Mouse (Mus musculus) cortical plate, adult 2 months (tissue): ENCODE measurements at regions not wholly inside any gene's neighbourhood (a gene's known extent, or its start where the extent isn't known, plus 50 kb on each side); places are given as distances from the start of the nearest gene placed in this dataset.

Experiments used
- H3K27ac ChIP-seq: fragments of 200-500 bp; 2 replicates; pipeline ENCODE4 v1.5.1; 2012; ENCODE audit warnings: low read length, control low read depth, inconsistent platforms; ENCODE audit not compliant: insufficient read depth
- H3K4me1 ChIP-seq: fragments of 200-500 bp; 2 replicates; pipeline ENCODE4 v1.6.1; 2011; ENCODE audit warnings: low read length; ENCODE audit not compliant: control insufficient read depth, insufficient read depth
- H3K4me3 ChIP-seq: fragments of 200-500 bp; 2 replicates; pipeline ENCODE4 v1.5.1; 2011; ENCODE audit warnings: mild to moderate bottlenecking, low read length, control low read depth; ENCODE audit not compliant: insufficient read depth
- CTCF ChIP-seq: fragments of 200-500 bp; IDR thresholded peaks from 2 replicates; pipeline ENCODE4 v1.5.1; 2011; ENCODE audit warnings: mild to moderate bottlenecking, control low read depth, low read length; ENCODE audit not compliant: insufficient read depth; ENCODE audit errors: extremely low read depth
- POLR2A ChIP-seq: fragments of 200-500 bp; IDR thresholded peaks from 2 replicates; pipeline ENCODE4 v1.6.1; 2011; ENCODE audit warnings: mild to moderate bottlenecking, low read length, control low read depth; ENCODE audit not compliant: insufficient read depth; ENCODE audit errors: extremely low read depth

DNA sequence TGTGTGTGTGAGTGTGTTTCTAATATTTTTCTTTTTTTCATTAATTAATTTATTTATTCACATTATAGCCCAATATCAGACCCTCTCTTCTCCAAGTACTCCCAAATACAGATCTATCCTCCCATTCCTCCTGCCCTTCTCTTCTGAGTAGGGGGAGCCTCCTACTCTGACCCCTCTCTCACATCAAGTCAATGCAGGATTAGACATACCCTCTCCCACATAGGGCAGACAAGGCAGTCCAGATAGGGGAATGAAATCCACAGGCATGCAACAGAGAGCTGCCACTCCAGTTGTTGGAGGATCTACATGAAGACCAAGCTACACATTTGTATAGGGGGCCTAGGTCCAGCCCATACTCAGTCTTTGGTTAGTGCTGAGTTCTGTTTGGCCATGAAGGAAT is 216.3 kb upstream of the Adamts5 start:
- no peak for TF ChIP-seq POLR2A
- TF ChIP-seq CTCF: no peak
- Histone ChIP-seq H3K4me1 (no peaks in the 10 kb centered on the region), H3K4me3 (no peak overlapping the region), H3K27ac (no peak overlapping the region)

DNA sequence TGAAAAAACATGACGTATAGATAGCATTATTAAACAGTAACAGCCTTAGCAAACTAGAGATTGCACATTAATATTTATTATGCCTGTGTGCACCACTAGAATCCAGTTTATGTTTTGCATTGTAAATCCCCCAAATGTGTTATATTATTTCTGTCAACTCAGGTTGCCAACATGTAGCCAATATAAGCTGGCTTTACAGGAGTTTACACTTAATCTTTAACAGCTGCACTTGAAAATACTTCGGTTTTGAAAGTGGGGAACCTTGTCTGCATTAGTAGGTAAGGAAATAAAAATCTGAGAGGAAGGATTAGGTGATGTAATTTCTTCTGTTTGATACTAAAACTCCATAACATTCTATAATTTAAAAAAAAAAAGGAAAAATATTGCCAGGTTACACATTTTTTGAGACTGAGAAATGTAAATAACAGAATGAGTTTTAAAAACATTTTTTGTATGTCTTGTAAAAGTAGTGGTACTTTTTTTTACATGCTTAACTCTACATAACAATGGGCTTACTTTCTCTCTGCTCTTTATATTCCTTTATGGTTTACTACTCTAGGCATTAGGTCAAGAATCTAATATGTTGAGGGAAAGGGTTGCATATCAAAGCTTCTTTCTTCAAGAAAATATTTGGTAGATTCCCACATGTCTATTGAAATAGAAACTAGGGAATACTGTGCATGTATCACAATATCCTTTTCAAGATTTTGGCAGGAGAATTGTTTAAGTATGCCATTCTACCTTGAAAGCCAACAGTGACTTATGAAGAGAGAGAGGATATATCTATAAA is 214.2 kb upstream of the Adamts5 start:
- no peak for TF ChIP-seq CTCF
- no peak for TF ChIP-seq POLR2A
- no peaks in the 10 kb centered on the region for H3K4me1 ChIP-seq
- no peak overlapping the region for H3K27ac ChIP-seq
- no peak overlapping the region for H3K4me3 ChIP-seq

DNA sequence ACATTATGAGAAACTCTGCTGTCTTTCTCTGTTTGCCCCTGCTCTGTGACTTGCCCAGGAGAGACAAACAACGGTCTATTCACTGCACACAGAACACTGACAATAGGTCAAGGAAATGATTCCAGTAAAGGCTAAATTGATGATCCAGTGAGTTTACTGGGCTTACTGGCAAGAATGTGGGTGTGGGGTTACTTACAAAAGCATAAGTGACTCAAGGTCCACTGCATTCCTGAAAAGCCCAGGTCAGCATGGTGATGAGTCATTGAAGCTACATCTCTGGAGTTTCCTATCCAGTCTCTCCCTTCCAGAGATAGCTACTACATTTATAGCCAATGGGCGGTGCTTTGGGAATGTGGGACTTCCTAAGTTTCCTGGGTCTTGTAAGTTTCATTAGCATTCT is 192.8 kb upstream of the Adamts5 start:
- H3K4me3 ChIP-seq: no peak overlapping the region
- H3K27ac ChIP-seq: no peak overlapping the region
- no peak for TF ChIP-seq POLR2A
- no peak for TF ChIP-seq CTCF
- H3K4me1 ChIP-seq: no peaks in the 10 kb centered on the region

DNA sequence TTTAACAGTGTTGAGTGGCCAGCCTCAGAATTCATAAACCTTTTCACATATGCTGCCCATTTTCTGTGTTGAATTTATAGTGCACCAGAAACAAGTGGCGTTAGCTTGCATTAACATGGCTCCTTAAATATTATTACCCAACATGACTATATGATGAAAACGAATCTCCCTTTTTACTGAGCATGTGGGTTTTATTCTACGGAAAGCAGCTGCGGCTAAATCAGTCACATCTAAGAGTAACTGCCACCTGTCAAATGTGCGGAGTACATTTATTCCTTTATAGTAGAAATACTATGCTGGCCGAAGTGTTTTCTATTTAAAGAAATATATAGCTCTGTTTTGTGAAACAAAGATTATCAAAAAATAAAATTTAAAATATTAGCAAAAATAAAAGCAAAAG is 188.5 kb upstream of the Adamts5 start:
- Histone ChIP-seq H3K27ac (no peak overlapping the region), H3K4me3 (no peak overlapping the region), H3K4me1 (no peaks in the 10 kb centered on the region)
- TF ChIP-seq CTCF (no peak), POLR2A (no peak)

DNA sequence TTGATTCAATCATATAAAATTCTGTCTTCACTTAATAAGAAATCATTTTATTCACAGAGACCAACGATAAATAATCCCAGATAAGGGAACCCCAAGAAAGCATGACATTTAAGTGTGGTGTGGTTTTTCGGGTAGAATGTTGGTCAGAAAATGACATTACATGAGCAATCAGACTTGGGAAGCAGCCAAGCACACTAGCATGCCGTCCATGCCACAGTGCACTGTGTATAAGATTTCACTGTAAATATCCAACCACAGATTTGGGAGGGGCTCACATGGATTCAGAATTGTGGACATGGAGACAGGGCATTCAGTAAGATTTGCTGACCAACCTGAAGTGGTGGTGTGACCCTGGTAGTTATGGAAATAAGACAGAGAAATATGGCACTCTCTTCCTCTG is 185.8 kb upstream of the Adamts5 start:
- H3K27ac ChIP-seq: no peak overlapping the region
- H3K4me3 ChIP-seq: no peak overlapping the region
- no peak for TF ChIP-seq CTCF
- no peak for TF ChIP-seq POLR2A
- no peaks in the 10 kb centered on the region for H3K4me1 ChIP-seq

DNA sequence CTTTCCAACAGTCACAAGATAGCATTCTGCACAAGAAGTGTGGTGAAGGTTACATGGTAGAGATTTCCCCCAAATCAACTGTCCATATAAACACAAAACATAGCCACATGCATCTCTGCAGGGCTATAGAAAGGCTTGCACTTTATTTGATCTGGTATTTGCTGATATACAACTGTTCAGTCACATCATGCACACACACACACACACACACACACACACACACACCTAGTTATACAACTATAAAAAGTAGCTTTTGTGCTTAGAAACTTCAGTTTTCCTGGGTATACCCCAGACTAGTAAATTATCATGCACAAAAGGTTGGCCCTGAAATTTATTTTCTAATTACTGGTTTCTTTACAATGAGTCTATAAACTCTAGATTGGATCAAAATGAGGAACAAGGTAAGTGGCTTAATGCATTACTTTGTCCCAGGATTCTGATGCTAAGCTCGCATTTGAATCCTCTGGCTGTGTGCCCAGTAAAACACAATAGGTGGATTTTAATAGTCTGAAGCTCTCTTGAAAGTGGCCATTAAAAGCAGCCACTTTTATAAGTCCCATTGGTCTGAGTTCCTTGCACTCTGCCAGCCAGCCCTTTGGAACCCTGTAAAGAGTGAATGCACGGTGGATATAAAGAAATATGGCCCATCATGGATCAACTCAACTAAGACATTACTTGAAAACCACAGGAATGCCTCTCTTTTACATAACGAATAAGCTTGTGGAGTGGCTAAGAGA is 166.2 kb upstream of the Adamts5 start:
- H3K4me1 ChIP-seq: no peaks in the 10 kb centered on the region
- no peak overlapping the region for H3K4me3 ChIP-seq
- no peak for TF ChIP-seq POLR2A
- no peak for TF ChIP-seq CTCF
- no peak overlapping the region for H3K27ac ChIP-seq

DNA sequence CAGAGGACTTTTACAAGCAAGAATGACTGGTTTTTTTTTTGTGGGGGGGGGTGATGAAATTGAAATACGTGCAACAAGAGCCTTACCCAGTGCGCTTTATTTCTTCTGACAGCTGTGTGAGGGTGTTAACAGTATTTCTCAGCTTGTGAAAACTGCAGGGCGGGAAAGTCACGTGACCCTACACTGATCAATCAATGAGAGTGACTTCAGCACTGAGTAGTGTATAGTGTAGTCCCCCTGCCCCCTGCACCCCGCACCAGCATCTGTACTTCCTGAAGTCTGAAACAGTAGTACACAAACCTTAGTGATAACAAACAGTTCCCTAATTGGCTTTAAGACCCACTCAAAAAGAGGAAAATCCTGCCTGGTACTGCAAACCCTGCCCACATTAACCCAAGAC is 158.5 kb upstream of the Adamts5 start:
- H3K4me3 ChIP-seq: no peak overlapping the region
- H3K27ac ChIP-seq: no peak overlapping the region
- no peaks in the 10 kb centered on the region for H3K4me1 ChIP-seq
- no peak for TF ChIP-seq CTCF
- no peak for TF ChIP-seq POLR2A

DNA sequence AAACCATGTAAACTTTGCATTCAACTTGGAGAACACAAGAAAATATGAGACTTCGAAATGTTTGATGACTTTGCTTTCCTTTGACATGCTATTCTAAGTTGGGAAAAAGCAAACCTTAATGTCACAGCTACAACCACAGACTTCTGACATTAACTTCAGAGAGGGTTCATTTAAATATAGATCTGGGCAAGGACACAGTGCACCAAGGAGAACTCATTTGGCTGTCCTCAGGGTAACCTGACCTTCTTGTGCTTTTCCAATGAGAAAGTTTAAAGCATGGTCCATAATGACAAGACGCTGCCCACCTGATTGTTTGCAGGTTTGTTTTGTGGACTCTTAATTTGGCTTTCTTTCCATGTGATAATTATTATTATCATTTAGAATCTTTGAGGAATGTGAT is 143.1 kb upstream of the Adamts5 start:
- Histone ChIP-seq H3K27ac (no peak overlapping the region), H3K4me1 (no peaks in the 10 kb centered on the region), H3K4me3 (no peak overlapping the region)
- TF ChIP-seq POLR2A (no peak), CTCF (no peak)

DNA sequence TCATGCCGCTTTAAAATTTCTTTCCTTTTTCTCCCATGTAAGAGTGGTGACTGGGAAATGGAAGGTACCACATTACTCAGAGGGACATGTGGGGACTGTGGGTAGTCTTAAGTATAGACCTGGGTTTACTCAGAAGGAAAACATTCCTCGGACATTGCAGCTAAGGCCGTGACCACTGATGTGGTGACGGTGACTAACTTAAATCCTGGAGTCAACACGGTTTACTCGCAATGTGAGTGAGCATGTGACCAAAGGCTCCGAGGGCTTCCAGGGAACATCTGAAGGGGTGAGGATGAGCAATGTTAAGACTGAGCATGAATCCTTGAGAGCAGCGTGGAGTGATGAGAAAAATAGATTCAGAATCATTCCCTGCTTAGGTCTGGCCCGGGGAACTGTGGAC is 133.1 kb upstream of the Adamts5 start:
- no peak overlapping the region for H3K4me3 ChIP-seq
- TF ChIP-seq POLR2A: no peak
- TF ChIP-seq CTCF: no peak
- no peaks in the 10 kb centered on the region for H3K4me1 ChIP-seq
- no peak overlapping the region for H3K27ac ChIP-seq

DNA sequence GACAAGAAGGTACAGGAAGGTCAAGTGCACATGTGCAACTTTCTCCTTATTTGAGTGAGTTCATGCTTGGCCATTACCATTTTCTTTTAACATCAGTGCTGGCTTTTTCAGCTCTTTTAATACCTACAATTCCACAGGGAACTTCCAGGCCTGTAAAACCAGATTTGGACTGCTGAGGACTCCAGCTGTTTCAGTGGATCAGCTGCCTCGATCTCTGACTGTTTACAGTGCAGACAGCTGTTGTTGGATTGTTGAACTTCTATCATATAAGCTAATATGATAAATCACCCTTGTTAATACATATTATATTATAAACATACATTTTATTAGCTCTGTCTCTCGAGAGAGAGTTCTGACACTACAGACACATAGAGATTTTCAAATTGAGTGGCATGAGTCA is 126.1 kb upstream of the Adamts5 start:
- Histone ChIP-seq H3K27ac (no peak overlapping the region), H3K4me1 (no peaks in the 10 kb centered on the region), H3K4me3 (no peak overlapping the region)
- no peak for TF ChIP-seq POLR2A
- no peak for TF ChIP-seq CTCF
